Mouse (Mus musculus) bone marrow, adult 2 months (tissue): ENCODE measurements around the gene Csde1. TPM values are rescaled to one million over a fixed set of nuclear protein-coding genes. Genes with fewer than 3 reads are reported as not detected.

Experiments used
- H3K27ac ChIP-seq: fragments of 200-500 bp; 2 replicates; pipeline ENCODE4 v1.5.1; 2012; ENCODE audit warnings: low read depth, mild to moderate bottlenecking, control low read depth, inconsistent platforms, low read length; ENCODE audit not compliant: control insufficient read depth, poor library complexity, insufficient read depth
- H3K4me1 ChIP-seq: fragments of 200-500 bp; 2 replicates; pipeline ENCODE4 v1.6.1; 2011; ENCODE audit warnings: low read length; ENCODE audit not compliant: control insufficient read depth, insufficient read depth
- H3K4me3 ChIP-seq: fragments of 200-500 bp; replicated peaks from 2 replicates; pipeline ENCODE3; 2011; ENCODE audit warnings: mild to moderate bottlenecking, low read depth, low read length, control low read depth; ENCODE audit not compliant: control insufficient read depth
- CTCF ChIP-seq: fragments of 200-500 bp; IDR thresholded peaks from 2 replicates; pipeline ENCODE4 v1.5.1; 2011; ENCODE audit warnings: low read length, control low read depth; ENCODE audit not compliant: control insufficient read depth, insufficient read depth
- POLR2A ChIP-seq: fragments of 200-500 bp; IDR thresholded peaks from 2 replicates; pipeline ENCODE4 v1.6.1; 2011; ENCODE audit warnings: low read depth, mild to moderate bottlenecking, control low read depth, low read length, borderline replicate concordance; ENCODE audit not compliant: control insufficient read depth
- WGBS: fragments of 180-500 bp; shearing (Covaris S2); methylation state at CpG from one replicate; pipeline ENCODE4 v1.1.7; 2018; 5-methylcytosine and 5-hydroxymethylcytosine counted together
- polyA plus RNA-seq: library from polyadenylated mRNA; stranded (reverse); fragments of >200 nt; gene quantifications from 2 replicates; pipeline ENCODE4 v1.2.4, GENCODE M21; 2011; ENCODE audit warnings: low replicate concordance; ENCODE audit not compliant: missing spikeins, insufficient read depth, insufficient read length

The Csde1 gene
- polyA plus RNA-seq, 1 experiment: 116 TPM

DNA sequence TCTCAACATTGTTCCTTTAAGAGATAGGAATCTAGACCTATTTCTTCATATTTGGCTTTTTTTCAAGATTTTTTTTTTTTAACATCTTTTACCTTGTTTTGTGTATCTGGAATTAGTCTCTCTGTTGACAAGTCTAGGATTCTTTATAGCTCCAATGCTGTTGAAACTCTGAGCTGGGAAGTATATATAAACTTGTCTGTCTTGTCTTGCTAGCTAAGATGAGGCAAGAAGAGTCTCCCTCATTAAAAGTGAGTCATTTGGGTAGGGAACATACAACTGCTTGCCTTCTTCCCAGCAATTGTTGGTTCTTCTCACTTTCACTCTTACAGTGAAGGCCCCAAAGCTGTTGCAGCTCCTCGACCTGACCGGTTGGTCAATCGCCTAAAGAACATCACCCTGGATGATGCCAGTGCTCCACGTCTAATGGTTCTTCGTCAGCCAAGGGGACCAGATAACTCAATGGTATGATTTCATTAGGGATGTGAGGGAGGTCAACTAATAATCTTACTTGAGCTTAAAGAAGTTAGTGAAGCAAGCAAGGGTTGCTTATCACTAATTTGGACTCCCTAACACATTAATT, 35.9 kb downstream of the Csde1 start:
- no peak overlapping the region for H3K27ac ChIP-seq
- H3K4me3 ChIP-seq: no peak overlapping the region
- TF ChIP-seq POLR2A (no peak), CTCF (no peak)
- no peaks in the 10 kb centered on the region; the same call in 1 of the 2 replicates for H3K4me1 ChIP-seq
- 89% methylated on average over 5 of the region's 5 CpGs for WGBS

DNA sequence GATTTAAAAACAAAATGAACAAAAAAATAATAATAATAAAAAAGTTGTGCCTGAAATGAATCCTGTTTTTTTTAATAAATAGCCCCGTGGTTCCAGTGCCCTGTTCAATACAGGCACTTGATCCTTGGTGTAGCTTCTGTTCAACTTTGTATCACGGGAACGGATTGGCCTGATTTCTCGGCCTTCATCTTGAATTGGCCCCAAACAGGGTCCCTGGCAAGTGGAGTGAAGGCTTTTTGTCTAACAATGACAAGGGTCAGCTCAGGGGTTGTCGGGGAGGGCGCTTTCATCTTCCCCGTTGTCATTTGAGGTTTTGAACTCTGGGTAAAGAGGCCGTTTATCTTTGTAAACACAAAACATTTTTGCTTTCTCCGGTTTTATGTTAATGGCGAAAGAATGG, 37.5 kb downstream of the Csde1 start:
- Histone ChIP-seq H3K27ac (no peak overlapping the region), H3K4me1 (no peaks in the 10 kb centered on the region; the same call in 1 of the 2 replicates), H3K4me3 (peak overlapping the region; percentile 89)
- WGBS: 11% methylated on average over 10 of the region's 10 CpGs
- TF ChIP-seq CTCF: no peak
- TF ChIP-seq POLR2A: no peak

DNA sequence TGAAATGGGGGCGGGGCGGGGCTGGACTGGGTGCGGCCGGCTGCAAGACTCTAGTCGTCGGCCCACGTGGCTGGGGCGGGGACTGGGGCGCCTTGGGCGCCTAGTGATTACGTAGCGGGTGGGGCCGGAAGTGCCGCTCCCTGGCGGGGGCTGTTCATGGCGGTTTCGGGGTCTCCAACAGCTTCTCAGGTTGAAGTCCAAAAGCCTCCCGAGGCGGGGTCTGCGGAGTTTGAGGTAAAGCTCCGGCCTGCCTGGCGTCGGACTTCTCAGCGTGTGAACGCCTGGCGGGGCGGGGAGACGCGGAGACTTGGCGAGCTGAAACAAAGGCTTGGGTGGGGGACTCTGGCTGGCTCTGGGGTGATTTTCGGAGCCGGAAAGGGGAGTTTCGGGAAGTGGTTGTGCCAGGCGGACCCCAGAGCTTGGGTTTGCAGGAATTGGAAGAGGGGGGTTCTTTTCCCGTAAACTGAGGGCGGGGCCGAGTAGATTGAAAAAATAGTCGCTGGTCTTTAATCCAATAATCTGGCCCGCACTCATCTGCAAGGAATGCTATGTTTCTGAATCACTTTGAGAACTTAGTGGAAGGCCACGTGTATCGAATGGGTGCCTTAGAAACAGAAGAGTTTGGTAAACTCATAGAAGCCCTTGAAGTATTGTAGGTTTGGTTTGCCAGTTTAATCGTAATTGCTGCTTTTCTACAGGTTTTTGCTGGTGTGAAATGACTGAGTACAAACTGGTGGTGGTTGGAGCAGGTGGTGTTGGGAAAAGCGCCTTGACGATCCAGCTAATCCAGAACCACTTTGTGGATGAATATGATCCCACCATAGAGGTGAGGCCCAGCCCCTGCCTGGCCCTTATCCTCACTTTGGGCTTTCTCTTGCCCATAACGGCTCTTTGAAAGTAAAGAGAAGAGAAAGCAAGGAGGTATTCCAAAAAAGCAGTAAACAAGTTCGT, 38.3 kb downstream of the Csde1 start, which contains the start of gene Nras:
Gene Nras, plus strand, starts transcription at position 79 of the 951 bp plus-strand sequence.
- Histone ChIP-seq H3K4me3 (peak within 1 kb of the TSS; percentile 89), H3K27ac (peak within 1 kb of the TSS; percentile 86), H3K4me1 (no peaks in the 10 kb centered on the region; the same call in 1 of the 2 replicates)
- 1% methylated on average over 46 of the region's 46 CpGs for WGBS
- TF ChIP-seq CTCF (no peak), POLR2A (peak; percentile 53; the same call in 1 of the 2 replicates)

DNA sequence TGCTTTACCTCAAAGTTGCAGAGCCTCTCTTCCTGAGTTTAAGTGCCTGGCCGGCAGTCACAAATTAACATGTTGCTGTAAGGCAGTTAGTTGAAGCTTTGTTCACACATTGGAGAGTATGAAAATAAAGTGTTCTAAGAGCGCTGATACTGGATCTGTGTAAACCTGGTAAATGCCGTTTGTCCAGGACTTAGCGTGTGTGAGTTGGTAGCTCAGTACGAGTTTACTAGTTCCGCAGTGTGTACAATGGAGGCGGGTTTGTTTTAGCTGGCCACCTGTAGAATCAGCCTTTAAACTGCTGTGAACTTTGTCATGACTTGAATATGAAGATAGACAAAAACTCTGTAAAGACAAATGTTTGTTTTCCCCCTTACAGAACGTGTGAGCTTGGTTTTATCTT, 46.7 kb downstream of the Csde1 start:
- 90% methylated on average over 8 of the region's 8 CpGs for WGBS
- TF ChIP-seq POLR2A (no peak), CTCF (no peak)
- no peak overlapping the region for H3K4me3 ChIP-seq
- H3K27ac ChIP-seq: no peak overlapping the region
- H3K4me1 ChIP-seq: no peaks in the 10 kb centered on the region

DNA sequence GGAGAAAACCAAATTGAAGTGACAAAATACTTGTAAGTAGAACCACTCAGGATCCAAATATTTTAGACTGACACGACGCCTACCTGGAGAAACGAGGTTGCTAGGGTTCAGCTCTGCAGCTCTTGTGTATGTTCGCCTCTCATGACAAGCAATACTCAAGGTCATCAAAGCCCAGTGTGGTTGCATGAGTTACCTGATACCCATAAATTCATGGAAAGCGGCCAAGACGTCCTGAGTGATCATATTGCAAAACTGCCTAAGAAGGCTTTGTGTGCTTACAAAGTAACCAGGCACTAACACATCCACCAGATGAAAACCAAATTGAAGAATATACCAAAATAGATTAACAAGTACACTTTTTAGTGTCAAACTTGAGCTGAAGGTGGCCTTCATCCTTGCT, 48.7 kb downstream of the Csde1 start:
- Histone ChIP-seq H3K4me1 (no peaks in the 10 kb centered on the region), H3K4me3 (no peak overlapping the region), H3K27ac (no peak overlapping the region)
- TF ChIP-seq CTCF: no peak
- no peak for TF ChIP-seq POLR2A
- 87% methylated on average over 6 of the region's 6 CpGs for WGBS

DNA sequence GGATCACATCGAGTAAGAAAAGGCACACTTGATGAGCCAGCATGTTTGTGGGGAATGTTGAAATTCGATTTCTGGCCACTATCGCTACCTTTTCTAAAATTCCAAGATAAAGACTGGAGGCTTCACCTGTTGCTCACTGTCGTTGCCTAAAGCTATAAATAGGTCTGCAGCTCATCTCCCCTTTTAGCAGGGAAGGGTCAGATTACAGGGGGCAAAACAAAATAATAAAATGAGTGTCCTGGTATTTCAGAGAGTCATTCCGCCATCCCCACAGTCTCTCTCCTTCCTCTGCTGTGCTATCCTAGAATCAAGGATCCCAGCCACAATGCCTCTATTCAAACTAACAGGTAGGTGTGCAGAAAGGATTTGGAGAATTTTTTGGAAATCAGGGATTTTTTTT, 53.5 kb downstream of the Csde1 start, which contains the start of gene Ampd1:
Gene Ampd1, plus strand, starts transcription at position 244 of the 400 bp plus-strand sequence.
- 67% methylated on average over 5 of the region's 5 CpGs for WGBS
- TF ChIP-seq CTCF (no peak), POLR2A (no peak)
- no peak within 1 kb of the TSS for H3K27ac ChIP-seq
- H3K4me1 ChIP-seq: no peaks in the 10 kb centered on the region
- no peak within 1 kb of the TSS for H3K4me3 ChIP-seq

DNA sequence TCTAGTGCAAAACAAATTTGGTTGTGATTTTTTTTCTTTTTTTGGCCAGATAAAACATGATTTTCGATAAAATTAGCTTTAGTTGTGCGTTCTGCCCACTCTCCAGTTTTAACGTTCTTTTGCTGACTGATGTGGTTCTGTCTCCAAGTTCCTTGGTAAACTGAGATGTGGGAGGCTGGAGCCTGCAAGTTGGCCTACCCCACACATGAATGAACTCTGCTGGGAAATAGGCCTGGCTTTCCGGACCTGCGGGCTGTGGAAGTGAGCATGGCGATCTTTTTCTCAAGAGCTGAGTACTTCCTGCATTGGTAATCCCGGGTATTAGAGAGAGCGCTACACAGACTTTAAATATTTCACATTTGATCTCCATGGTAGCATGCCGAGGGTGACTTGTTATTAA, 55.6 kb downstream of the Csde1 start:
- no peak for TF ChIP-seq CTCF
- no peak for TF ChIP-seq POLR2A
- no peak overlapping the region for H3K4me3 ChIP-seq
- WGBS: 83% methylated on average over 9 of the region's 9 CpGs
- H3K27ac ChIP-seq: no peak overlapping the region
- no peaks in the 10 kb centered on the region for H3K4me1 ChIP-seq

DNA sequence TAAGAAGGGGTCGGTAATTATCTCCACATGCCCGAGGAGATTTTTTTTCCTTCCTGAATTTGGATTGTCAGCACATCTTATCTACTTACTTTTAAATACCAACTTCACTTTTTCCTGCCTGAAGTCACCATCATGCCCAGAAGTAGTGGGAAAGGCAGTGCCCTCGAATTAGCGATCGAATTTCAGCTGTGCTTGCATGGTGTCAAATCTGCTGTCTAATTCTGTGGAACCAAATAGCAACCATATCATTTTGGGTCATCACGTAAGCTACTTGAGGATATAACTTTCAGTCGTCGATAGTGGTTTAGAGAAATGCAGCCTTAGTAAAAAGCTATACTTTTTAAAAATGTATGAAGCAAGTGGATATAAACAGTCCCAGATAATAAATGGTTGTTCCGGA, 56.2 kb downstream of the Csde1 start:
- no peaks in the 10 kb centered on the region for H3K4me1 ChIP-seq
- TF ChIP-seq CTCF: no peak
- no peak for TF ChIP-seq POLR2A
- WGBS: 76% methylated on average over 9 of the region's 9 CpGs

More for the DNA sequence above, 56.2 kb downstream of the Csde1 start:
- H3K27ac ChIP-seq: no peak overlapping the region
- H3K4me3 ChIP-seq: no peak overlapping the region
